Mouse (Mus musculus) kidney, adult 2 months (tissue): ENCODE data around the gene Il4ra. TPM values are rescaled to one million over a fixed set of nuclear protein-coding genes. Genes with fewer than 3 reads are reported as not detected.

Experiments used
- DNase-seq: peaks from one replicate; pipeline ENCODE4 v3.0.0; 2021
- H3K27ac ChIP-seq: fragments of 200-500 bp; 2 replicates; pipeline ENCODE4 v1.5.1; 2012; ENCODE audit warnings: low read depth, low read length, control low read depth, inconsistent platforms; ENCODE audit not compliant: insufficient read depth
- H3K27me3 ChIP-seq: fragments of 200-500 bp; replicated peaks from 2 replicates; pipeline ENCODE4 v1.6.1; 2012; ENCODE audit warnings: mild to moderate bottlenecking, moderate library complexity, low read length, inconsistent platforms; ENCODE audit not compliant: control insufficient read depth, insufficient read depth
- H3K36me3 ChIP-seq: fragments of 200-500 bp; 2 replicates; pipeline ENCODE4 v1.6.1; 2012; ENCODE audit warnings: mild to moderate bottlenecking, moderate library complexity, low read length, inconsistent platforms; ENCODE audit not compliant: control insufficient read depth, insufficient read depth
- H3K4me1 ChIP-seq: fragments of 200-500 bp; 2 replicates; pipeline ENCODE4 v1.6.1; 2011; ENCODE audit warnings: low read length; ENCODE audit not compliant: control insufficient read depth, insufficient read depth
- H3K4me3 ChIP-seq: fragments of 200-500 bp; 2 replicates; pipeline ENCODE4 v1.5.1; 2011; ENCODE audit warnings: mild to moderate bottlenecking, low read depth, low read length, control low read depth; ENCODE audit not compliant: insufficient read depth
- CTCF ChIP-seq: fragments of 200-500 bp; conservative IDR thresholded peaks from 2 replicates; pipeline ENCODE4 v1.5.1; 2011; ENCODE audit warnings: low read depth, mild to moderate bottlenecking, control low read depth, low read length, moderate library complexity, mixed read lengths; ENCODE audit not compliant: insufficient read depth, insufficient read length
- POLR2A ChIP-seq: fragments of 200-500 bp; IDR thresholded peaks from one replicate; pipeline ENCODE4 v1.6.1; 2011; ENCODE audit warnings: low read depth, low read length, control low read depth
- WGBS: fragments of 180-500 bp; shearing (Covaris S2); methylation state at CpG from one replicate; pipeline ENCODE4 v1.1.7; 2018; 5-methylcytosine and 5-hydroxymethylcytosine counted together
- polyA plus RNA-seq: library from polyadenylated mRNA; depleted of rRNA; stranded (reverse); fragments of >200 nt; gene quantifications from 2 replicates; pipeline ENCODE4 v1.2.3, GENCODE M21; 2012

Gene Il4ra
- polyA plus RNA-seq, 1 experiment, result 20.3 TPM

DNA sequence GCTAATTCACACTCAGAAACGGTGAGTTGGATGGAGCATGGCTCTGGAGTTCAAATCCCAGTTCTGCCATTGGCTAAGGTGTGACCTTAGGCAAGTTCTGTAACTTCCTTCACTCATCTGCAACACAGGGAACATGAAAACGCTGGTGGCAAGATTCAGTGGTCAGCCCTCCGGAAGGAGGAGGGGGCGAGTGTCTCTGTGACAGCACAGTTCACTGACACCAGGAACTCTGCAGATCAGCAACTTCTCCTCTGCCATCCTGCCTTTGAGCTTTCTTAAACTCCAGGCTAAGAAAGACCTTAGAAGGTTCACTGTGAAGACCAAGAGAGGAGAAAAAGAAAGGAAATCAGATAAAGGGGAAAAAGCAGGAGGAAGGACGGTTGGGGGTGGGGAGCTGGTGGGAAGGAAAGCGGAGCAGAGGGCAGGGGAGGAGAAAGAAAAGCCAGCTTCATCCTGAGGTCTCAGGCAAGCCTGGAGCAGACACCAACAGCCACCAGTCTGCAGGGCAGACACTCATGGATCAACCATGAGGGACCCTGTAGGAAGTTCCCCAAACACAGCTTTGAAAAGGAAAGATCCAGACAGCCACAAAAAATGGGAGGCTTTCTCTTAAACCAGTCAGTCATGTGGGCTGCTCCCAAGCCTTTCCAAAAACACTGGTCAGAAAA is 48.8 kb downstream of the Il4ra start:
- DNase-seq, result no peak
- Histone ChIP-seq H3K27ac (no peak overlapping the region), H3K27me3 (no peaks in the 10 kb centered on the region), H3K4me3 (no peak overlapping the region), H3K4me1 (no peaks in the 10 kb centered on the region), H3K36me3 (no peaks in the 10 kb centered on the region)
- WGBS, result 19% methylated on average over 6 of the region's 6 CpGs
- no peak for TF ChIP-seq CTCF
- TF ChIP-seq POLR2A, result no peak

DNA sequence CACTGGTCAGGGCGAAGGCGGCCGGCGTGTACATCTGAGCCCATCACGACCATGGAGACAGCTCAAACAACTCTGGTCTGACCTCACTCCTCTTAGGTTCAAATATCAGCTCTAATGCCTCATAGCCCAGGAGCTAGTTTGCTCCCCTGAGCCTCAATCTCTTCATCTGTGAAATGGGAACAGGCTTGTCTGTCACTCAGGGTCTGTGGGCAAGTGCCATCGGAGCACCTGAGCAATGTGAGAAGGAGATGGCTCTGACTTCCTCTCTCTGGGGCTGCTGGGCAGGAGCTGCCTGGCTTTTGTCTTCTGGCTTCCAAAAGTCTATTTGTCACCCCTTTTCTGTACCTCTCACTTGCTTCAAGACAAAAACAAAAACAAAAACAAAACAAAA is 49.4 kb downstream of the Il4ra start:
- H3K4me1 ChIP-seq, result no peaks in the 10 kb centered on the region
- DNase-seq, result no peak
- TF ChIP-seq CTCF (no peak), POLR2A (no peak)
- H3K27ac ChIP-seq, result no peak overlapping the region
- WGBS, result 59% methylated on average over 6 of the region's 6 CpGs
- H3K4me3 ChIP-seq, result no peak overlapping the region
- no peaks in the 10 kb centered on the region for H3K36me3 ChIP-seq
- no peaks in the 10 kb centered on the region for H3K27me3 ChIP-seq

GRCm38 (mm10) chr7:125601821-125602448 is 50.0 kb downstream of the Il4ra start:
- H3K27me3 ChIP-seq, result no peaks in the 10 kb centered on the region
- TF ChIP-seq CTCF (no peak), POLR2A (no peak)
- WGBS, result 56% methylated on average over 11 of the region's 11 CpGs
- no peaks in the 10 kb centered on the region for H3K4me1 ChIP-seq
- DNase-seq, result no peak
- H3K4me3 ChIP-seq, result no peak overlapping the region
- no peak overlapping the region for H3K27ac ChIP-seq
- no peaks in the 10 kb centered on the region for H3K36me3 ChIP-seq

- H3K4me3 ChIP-seq, result peak within 1 kb of the TSS; percentile 5; the same call in 1 of the 2 replicates
Measured at GRCm38 (mm10) chr7:125603185-125603631, 51.3 kb downstream of the Il4ra start, which contains the start of gene Il21r. Il21r (plus strand) TSS chr7:125603429.

DNA sequence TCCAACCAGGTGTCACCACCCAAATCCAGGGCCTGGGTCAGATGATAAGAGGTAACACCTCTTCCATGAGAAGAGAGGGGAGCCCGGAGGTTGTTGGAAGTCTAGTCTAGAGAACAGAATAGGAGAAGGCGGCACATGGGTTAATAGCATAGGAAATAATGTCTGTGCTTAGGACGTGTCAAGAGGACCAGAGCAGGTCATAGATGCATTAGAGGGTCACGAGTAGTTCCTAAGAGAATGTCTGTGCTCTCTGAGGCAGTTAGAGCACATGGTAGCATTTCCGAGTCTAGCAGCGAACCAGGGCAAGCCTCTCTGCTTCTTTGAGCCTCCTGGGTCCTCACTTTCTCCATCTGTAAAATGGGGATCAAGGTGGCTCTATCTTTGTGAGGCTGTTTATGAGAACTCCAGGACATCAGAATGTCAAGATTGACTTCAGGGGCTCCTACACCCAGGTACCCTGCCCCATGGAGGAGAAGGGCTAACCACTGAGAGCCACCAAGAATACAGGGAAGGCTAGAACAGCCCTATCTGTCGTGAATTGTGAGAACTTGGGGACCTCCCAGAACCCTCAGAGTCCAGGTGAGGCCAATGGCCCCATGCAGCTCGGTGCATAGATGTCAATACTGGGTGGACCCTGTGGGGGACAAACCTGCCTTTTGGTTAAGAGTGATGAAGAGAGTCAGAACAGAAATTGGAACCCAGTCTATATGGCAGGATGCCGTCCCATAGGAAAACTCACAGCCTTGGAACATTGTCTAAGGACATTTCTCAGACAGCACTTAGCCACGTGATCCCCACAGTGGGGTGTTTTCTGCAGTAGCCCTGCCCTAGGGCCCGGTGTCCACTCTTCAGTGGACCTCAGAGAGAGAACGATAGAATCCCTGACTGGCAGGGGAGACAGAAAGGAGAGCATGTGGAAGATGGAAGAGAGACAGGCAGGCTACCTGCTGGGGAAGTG is 52.7 kb downstream of the Il4ra start:
- H3K27me3 ChIP-seq, result no peaks in the 10 kb centered on the region
- DNase-seq, result no peak
- no peak overlapping the region for H3K4me3 ChIP-seq
- H3K27ac ChIP-seq, result no peak overlapping the region
- no peak for TF ChIP-seq POLR2A
- no peak for TF ChIP-seq CTCF
- 78% methylated on average over 12 of the region's 12 CpGs for WGBS
- H3K36me3 ChIP-seq, result no peaks in the 10 kb centered on the region
- H3K4me1 ChIP-seq, result no peaks in the 10 kb centered on the region

More at GRCm38 (mm10) chr7:125603185-125603631, 51.3 kb downstream of the Il4ra start, which contains the start of gene Il21r:
- Histone ChIP-seq H3K27me3 (no peaks in the 10 kb centered on the region), H3K27ac (no peak within 1 kb of the TSS), H3K36me3 (no peaks in the 10 kb centered on the region), H3K4me1 (no peaks in the 10 kb centered on the region)
- 70% methylated on average over 11 of the region's 11 CpGs for WGBS
- TF ChIP-seq POLR2A (no peak), CTCF (no peak)
- DNase-seq, result peak; percentile 32

DNA sequence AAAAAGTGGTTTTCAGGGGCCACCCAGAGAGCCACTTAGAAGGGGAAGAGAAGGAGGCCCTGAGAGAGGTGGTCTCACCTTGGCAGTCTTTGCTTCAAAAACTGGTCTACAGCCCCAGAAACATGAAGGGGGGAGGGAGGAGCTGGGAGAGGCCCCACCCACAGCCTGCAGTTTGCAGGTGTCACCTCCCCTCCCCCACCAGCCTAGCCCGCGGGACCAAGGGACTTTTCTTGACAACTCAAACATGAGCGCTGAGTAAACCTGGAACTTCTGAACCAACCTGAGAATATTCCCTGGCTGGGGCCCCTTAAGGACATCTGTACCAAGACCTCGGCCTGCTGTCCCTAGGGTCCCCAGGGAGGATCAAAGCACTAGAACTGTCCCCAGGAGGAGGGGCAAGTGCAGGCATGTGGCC is 53.8 kb downstream of the Il4ra start:
- DNase-seq, result no peak
- Histone ChIP-seq H3K36me3 (no peaks in the 10 kb centered on the region), H3K27me3 (no peaks in the 10 kb centered on the region), H3K4me1 (no peaks in the 10 kb centered on the region), H3K27ac (no peak overlapping the region), H3K4me3 (no peak overlapping the region)
- 63% methylated on average over 4 of the region's 4 CpGs for WGBS
- TF ChIP-seq CTCF (no peak), POLR2A (no peak)
